Mouse (Mus musculus) heart, postnatal 0 days (tissue): Measurements from ENCODE around the gene Zfp704.

ENCODE experiments used
- CTCF ChIP-seq: IDR thresholded peaks from 2 replicates; pipeline ENCODE4 v1.5.1; 2016; ENCODE audit warnings: antibody characterized with exemption, control low read depth, low read depth
- EP300 ChIP-seq: IDR thresholded peaks from 2 replicates; pipeline ENCODE4 v1.6.1; 2016; ENCODE audit warnings: antibody characterized with exemption, low read depth

- no peak for TF ChIP-seq CTCF
- no peak for TF ChIP-seq EP300
Measured at GRCm38 (mm10) chr3:9580102-9580501, 29.8 kb downstream of the Zfp704 start.
